Mouse (Mus musculus): ENCODE results near the gene Btbd18.
A peak's percentile ranks its signal among the peaks of the same experiment; 100 is the strongest.

Gene Btbd18

DNA sequence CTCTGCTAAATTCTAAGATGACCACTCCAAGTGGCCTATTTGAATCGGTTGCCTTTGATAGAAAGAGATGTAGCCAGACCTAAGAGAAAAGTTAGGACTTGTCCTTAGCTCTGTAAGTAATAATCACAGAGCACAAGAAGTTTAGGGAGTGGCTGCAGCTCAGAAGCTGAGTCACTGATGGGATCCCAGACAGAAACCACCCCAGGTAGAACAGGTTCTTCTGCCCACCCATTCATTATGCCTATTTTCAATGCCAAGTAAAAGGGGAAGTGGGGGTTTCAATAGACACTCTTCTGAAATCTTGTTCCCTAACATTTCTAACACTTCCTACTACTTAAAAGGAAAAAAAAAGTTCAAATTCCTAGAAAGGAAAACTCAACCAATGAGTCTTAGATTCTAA is 46.4 kb downstream of the Btbd18 start:
- no peak for DNase-seq

- DNase-seq = no peak
These were observed 48.6 kb downstream of the Btbd18 start for GRCm38 (mm10) chr2:84707523-84707922.

DNA sequence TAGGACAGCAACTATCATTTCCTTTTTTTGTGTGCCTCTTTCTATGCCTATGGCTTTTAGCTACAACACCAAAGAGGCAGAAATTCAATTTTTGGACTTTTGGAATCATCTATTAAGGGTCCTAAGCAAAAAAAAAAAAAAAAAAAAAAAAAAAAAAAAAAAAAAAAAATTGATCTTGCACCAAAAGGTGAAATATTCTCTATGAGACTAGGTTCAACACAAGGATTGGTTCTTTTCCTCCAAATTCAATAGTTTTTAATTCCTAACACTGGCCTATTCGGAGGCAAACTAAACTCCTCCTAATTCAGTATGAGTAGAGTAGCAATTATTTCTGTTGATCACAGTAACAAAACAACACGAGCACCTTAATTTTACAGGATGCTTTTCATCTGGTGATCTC is 53.0 kb downstream of the Btbd18 start:
- no peak for DNase-seq

DNA sequence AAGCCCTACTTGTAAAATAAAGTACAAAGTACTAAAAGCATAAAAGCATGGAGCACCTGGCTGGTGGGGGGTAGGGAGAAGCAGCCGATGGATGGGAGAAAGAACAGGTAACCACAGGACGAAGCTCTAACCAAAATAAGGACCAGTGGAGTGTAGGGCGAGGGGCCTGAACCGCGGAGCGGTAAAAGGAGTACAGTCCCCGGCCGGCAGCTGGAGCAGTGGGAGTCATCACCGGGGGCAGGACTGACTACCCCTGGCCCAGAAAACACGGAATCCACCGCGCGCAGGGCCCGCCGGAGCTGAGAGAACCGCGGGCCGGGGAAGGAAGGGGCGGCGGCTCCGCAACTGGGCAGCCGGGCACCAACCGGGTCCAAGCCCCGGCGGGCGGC is 55.5 kb downstream of the Btbd18 start:
- DNase-seq = no peak

- peak; percentile 99 to 100 for DNase-seq
These were observed 56.1 kb downstream of the Btbd18 start, which contains the start of gene Zdhhc5 for GRCm38 (mm10) chr2:84714811-84715561. Zdhhc5 (minus strand) TSS chr2:84715180.

GRCm38 (mm10) chr2:84715562-84716361 is 56.9 kb downstream of the Btbd18 start:
- DNase-seq = peak in 1 of 2 experiments; percentile 87

- peak; percentile 8 to 26 for DNase-seq
These were observed 57.8 kb downstream of the Btbd18 start for GRCm38 (mm10) chr2:84716423-84717355.

DNA sequence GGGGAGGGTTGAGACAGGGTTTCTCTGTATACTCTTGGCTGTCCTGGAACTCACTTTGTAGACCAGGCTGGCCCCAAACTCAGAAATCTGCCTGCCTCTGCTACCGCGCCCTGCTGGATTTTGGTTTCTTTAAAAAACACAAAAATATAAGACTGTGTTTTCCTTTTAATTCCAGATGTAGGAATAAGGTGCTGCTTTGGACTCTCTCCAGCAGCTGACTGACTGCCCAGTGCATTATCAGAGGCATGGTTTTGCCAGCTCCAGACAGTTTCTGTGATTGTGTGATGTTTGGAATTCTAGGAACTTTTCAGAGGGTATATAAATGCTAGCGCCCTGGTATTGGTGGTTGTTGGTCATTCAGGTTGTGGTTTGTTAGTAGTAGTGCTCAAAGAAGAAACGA is 58.5 kb downstream of the Btbd18 start:
- peak; percentile 9 to 16 for DNase-seq

All from cerebellum, postnatal 10 days (tissue).